Mouse (Mus musculus): ENCODE data around the gene Nxnl2.
"Not testable (repeated sequence)": the region's sequence is repeated elsewhere in the genome, so short reads cannot be mapped to it uniquely, and the experiment has no call there.

Gene Nxnl2

DNA sequence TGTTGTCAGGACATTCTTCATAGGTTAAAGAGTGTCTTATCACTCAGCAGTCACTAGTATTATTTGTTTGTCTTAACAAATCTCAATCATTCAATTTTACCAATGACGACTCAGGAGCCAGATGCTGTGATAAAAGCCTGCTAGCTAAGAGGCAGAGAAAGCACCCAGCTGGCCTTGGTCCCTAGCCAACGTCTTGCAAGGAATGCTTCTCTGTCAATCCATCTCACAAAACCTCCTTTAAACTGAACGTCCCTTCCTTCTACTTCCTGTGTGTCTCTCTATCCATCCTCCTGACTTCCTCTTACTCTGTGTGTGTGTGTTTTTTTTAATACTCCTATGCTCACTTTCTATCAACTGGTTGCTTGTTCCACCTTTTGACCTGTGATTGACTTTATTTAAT lies 8.5 kb downstream of the Nxnl2 start:
- no peak for DNase-seq (ENCODE audit: low spot score)

GRCm38 (mm10) chr13:51182236-51182635 lies 11.4 kb downstream of the Nxnl2 start:
- no peak for DNase-seq (ENCODE audit: low spot score)

GRCm38 (mm10) chr13:51184896-51185295 lies 14.1 kb downstream of the Nxnl2 start:
- DNase-seq (ENCODE audit: low spot score), result no peak

GRCm38 (mm10) chr13:51190336-51190735 lies 19.5 kb downstream of the Nxnl2 start:
- DNase-seq (ENCODE audit: low spot score), result no peak

GRCm38 (mm10) chr13:51191416-51192140 lies 20.8 kb downstream of the Nxnl2 start:
- DNase-seq (ENCODE audit: low spot score), result no peak

DNA sequence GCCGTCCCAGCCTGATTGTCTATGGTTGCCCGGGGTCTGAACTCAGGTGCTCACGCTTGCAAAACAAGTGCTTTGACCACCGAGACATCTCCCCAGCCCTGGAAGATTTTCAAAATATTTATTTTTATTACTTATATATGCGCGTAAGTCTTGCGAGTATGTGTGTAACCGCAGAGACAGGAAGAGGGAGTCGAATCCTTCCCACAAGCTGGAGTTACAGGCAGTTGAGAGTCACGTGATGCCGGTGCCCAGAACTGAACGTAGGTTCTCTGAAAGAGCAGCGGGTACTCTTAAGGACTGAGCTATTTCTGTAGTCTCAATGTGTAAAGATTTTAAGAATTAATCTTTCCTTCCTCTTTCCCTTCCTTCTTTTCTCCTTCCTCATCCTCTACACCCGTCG lies 23.1 kb downstream of the Nxnl2 start:
- no peak for DNase-seq (ENCODE audit: low spot score)

- no peak for DNase-seq (ENCODE audit: low spot score)
These were observed 26.9 kb downstream of the Nxnl2 start for GRCm38 (mm10) chr13:51197699-51198098.

DNA sequence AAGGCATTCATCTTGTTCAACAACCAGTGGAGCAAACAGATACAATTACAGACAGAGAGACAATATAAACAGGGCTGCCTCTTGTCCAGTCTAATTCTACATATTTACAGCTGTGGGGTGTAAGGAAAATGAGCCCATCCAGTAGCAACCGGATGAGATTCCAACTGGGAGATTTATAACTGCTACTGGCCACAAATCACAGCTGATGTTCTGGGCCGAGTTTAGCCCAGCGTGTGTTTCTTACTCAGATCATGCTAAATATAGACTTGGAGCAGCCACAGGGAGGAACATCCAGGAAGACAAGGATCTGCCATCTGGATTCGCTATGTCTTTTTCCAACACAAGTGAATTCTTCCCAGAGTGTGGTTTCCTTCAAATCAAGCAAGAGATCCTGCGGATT lies 27.4 kb downstream of the Nxnl2 start:
- DNase-seq (ENCODE audit: low spot score), result no peak

DNA sequence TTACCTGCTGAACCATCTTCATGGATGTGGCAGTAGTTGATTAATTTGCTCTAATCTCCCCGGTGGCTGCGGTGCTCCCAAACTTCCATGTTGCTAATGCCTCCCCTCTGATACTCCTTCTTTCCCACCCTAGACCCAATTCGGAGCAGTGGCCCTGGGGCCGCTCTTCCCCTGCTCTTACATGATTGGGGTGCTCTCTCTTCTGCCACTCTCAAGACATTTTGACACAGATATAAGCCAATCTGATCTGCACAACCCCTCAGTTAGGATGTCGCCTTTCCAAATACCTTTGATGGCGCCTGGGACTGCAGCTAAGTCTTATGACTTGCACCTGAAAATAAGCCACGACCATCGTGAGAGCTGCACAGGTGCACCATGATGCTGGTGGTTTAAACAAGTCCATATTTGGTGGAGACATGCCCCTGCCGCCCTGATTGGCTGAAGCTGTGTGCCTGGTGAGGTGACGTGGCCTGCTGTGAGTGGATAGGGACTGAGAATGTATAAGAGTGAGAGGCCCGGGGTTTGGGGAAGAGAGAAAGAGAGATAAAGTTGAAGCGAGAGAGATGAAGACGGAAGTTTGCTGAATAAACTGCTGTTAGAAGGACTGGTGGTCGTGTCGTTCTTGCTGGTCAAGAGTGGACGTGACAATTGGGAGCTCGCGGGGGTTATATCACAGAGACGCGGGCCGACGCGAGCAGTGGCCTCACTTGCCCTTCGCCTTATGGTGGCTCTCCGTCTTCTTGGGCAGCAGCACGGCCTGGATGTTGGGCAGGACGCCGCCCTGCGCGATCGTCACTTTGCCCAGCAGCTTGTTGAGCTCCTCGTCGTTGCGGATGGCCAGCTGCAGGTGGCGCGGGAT lies 31.4 kb downstream of the Nxnl2 start:
- DNase-seq (ENCODE audit: low spot score), result not testable (repeated sequence)

DNA sequence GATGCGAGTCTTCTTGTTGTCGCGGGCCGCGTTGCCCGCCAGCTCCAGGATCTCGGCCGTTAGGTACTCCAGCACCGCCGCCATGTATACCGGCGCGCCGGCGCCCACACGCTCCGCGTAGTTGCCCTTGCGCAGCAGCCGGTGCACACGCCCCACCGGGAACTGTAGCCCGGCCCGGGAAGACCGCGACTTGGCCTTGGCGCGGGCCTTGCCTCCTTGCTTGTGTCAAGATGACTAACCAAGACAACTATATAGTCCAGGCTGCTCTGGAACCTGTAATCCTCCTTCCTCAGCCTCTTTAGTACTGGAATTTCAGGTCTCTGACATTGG lies 32.0 kb downstream of the Nxnl2 start:
- not testable (repeated sequence) for DNase-seq (ENCODE audit: low spot score)

DNA sequence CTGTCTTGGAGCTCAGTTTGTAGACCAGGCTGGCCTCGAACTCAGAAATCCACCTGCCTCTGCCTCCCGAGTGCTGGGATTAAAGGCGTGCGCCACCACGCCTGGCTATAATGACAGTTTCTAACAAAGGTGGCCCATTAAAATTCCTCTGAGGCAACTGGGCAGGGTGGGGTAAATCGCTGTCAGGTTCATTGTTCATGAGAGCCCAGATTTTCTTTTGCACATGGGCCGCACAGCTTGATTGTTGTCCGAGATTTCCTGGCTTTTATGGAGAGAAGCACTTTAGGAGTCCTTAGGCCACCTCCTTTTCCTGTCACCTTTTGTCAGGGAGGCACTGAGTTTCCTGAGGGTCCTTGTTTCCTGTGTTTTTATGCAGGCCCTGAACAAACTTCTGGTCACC lies 32.6 kb downstream of the Nxnl2 start:
- DNase-seq (ENCODE audit: low spot score), result no peak

- not testable (repeated sequence) for DNase-seq (ENCODE audit: low spot score)
These were observed 33.3 kb downstream of the Nxnl2 start for GRCm38 (mm10) chr13:51204081-51204480.

DNA sequence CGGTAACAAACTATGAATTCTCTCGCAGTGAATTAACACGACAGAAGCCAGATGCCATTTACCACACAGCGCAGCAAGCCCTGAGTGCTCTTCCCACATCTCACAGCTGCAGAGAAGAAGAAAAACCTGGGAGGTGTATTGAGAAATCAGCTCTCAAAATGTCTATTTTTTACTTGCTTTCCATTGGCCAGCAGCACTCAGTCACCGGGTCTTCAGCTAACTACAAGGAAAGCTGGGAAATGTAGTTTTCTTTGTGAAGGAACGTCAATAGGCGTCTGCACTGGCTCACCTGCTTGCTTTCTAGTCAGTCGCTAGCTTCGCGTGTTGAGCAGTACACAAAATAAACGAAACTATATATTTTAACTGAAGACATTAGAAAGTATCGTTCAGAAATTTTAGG lies 37.1 kb downstream of the Nxnl2 start:
- DNase-seq (ENCODE audit: low spot score), result no peak

- no peak for DNase-seq (ENCODE audit: low spot score)
These were observed 37.7 kb downstream of the Nxnl2 start for GRCm38 (mm10) chr13:51208378-51209100.

GRCm38 (mm10) chr13:51210639-51211038 lies 39.8 kb downstream of the Nxnl2 start:
- no peak for DNase-seq (ENCODE audit: low spot score)

DNA sequence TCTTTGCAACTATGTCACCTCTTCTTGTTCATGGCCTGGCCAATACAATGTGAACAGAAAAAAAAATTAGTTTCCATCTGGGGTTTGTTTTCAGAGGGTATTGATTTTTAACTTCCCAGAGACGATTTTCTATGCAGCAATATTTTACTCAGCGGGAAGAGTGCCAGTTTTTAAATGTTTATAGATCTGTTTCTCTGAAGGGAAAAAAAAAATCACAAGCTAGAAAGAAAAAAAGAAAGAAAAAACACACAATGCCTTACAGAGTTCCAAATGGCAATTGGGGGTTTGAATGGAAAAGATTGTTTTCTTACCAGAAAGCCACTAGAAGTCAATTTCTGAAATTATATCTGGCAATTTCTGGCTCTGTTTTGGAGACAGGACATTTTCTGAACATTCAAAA lies 43.9 kb downstream of the Nxnl2 start:
- no peak for DNase-seq (ENCODE audit: low spot score)

DNA sequence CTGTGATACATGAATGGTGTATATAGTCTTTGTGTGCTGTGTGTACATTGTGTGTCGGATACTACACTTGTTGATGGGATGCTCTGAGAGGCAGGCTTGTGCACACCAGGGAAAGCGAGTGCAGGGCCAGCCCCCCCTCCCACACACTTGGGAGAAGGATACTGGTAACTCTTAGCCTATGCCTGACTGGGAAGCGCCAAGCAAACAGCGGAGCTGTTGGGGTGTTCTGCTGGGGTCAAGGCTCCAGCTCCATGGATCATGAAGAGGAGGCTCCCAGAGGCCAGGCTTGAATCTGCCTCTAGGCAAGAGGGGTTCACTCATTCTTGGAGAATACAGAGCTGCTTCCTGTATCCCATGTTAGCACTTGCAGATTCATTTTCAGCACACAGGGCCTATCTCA lies 50.1 kb downstream of the Nxnl2 start:
- DNase-seq (ENCODE audit: low spot score), result no peak

DNA sequence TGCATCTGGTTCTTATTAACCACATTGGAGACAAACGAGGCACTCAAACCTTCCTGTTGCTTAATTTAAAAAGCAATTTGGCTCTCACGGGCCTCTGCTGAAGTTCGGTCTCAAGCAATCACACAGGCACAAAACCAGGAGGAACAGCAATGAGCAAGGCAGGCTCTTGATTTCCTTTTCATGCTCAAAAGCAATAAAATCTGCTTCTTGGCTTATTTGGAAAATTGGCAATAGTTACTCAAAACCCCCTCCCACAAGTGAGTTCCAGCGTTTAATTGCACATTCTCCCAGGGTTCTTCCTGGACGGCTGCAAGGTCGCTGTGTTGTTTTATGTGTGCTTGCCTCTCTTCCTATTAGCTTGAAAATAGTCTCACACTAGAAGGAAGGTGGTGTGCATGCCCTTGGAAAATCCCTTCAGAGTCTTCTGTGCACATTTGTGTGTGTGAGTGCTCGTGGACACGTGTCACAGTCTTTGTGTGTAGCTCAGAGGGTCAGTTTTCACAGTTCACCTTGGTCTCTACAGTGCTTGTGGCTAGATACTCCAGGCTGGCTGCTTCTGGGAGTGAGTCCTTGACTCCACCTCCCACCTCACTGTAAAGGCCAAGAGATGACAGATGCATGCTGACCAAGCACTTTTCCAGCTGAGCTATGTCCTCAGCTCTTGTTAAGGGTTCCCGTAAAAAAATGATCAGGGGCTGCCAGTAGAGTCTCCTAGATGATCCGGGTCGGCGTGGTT lies 50.8 kb downstream of the Nxnl2 start:
- DNase-seq (ENCODE audit: low spot score), result no peak

Data from layer of hippocampus, adult 9-10 months (tissue).